Mouse (Mus musculus) liver, embryonic 14.5 days (tissue): ENCODE measurements at regions not wholly inside any gene's neighbourhood (a gene's known extent, or its start where the extent isn't known, plus 50 kb on each side); places are given as distances from the start of the nearest gene placed in this dataset.

Experiments
- ATAC-seq: fragments of 200-750 bp; cut with Nextera tagmentation; 2 replicates; pipeline ENCODE4 v1.8.0; 2017; ENCODE audit warnings: moderate number of reproducible peaks, mild to moderate bottlenecking, moderate library complexity; ENCODE audit not compliant: insufficient read depth
- DNase-seq, 3 experiments: peaks; one replicate each; pipeline ENCODE4 v3.0.0-alpha.2; 2012 to 2013; ENCODE audit warnings: low read depth in 3 of 3, low spot score in 3 of 3
- H3K27ac ChIP-seq: fragments of 300-500 bp; sonication (generic); 2 replicates; pipeline ENCODE4 v1.5.1; 2014; ENCODE audit warnings: moderate library complexity, mild to moderate bottlenecking, control low read depth, inconsistent platforms
- H3K27me3 ChIP-seq: fragments of 300-500 bp; sonication (generic); 2 replicates; pipeline ENCODE4 v1.6.1; 2014; ENCODE audit warnings: mild to moderate bottlenecking, low read length, moderate library complexity; ENCODE audit not compliant: control insufficient read depth, insufficient read depth
- H3K36me3 ChIP-seq: fragments of 300-500 bp; sonication (generic); replicated peaks from 2 replicates; pipeline ENCODE4 v1.6.1; 2014; ENCODE audit warnings: low read depth; ENCODE audit not compliant: control insufficient read depth, insufficient read depth
- H3K4me1 ChIP-seq, 2 experiments: fragments of 200-500 bp in 1 of 2; fragments of 300-500 bp in 1 of 2; sonication (generic) in 1 of 2; replicated peaks; 2 replicates each; pipeline ENCODE4 v1.6.1; 2012 to 2014; ENCODE audit warnings: antibody characterized with exemption in 1 of 2, inconsistent platforms in 1 of 2, low read length in 1 of 2; ENCODE audit not compliant: control insufficient read depth in 2 of 2, insufficient read depth in 2 of 2
- H3K4me2 ChIP-seq: fragments of 300-500 bp; sonication (generic); 2 replicates; pipeline ENCODE4 v1.6.1; 2014; ENCODE audit warnings: low read depth, mild to moderate bottlenecking, control low read depth, moderate library complexity
- H3K4me3 ChIP-seq, 2 experiments: fragments of 200-500 bp in 1 of 2; fragments of 300-500 bp in 1 of 2; sonication (generic) in 1 of 2; 2 replicates each; pipeline ENCODE4 v1.5.1; 2012 to 2014; ENCODE audit warnings: low read depth in 2 of 2, low read length in 2 of 2, mild to moderate bottlenecking in 2 of 2, control low read depth in 1 of 2, inconsistent platforms in 1 of 2, moderate library complexity in 1 of 2; ENCODE audit not compliant: insufficient read depth in 1 of 2
- H3K9ac ChIP-seq: fragments of 300-500 bp; sonication (generic); replicated peaks from 2 replicates; pipeline ENCODE4 v1.6.1; 2014; ENCODE audit warnings: mild to moderate bottlenecking, control low read depth, moderate library complexity
- H3K9me3 ChIP-seq: fragments of 300-500 bp; sonication (generic); 2 replicates; pipeline ENCODE4 v1.6.1; 2016; ENCODE audit warnings: low read length, mixed read lengths; ENCODE audit not compliant: control insufficient read depth
- CTCF ChIP-seq: IDR thresholded peaks from 2 replicates; pipeline ENCODE4 v1.5.1; 2016; ENCODE audit warnings: antibody characterized with exemption, low read depth, control low read depth
- EP300 ChIP-seq: IDR thresholded peaks from 2 replicates; pipeline ENCODE4 v1.6.1; 2016; ENCODE audit warnings: antibody characterized with exemption, low read depth
- WGBS: fragments of 180-500 bp; shearing (Covaris S2); extraction: QIAGEN DNeasy Blood & Tissue Kit; methylation state at CpG from one replicate; pipeline ENCODE4 v1.1.7; 2014; ENCODE audit not compliant: insufficient replicate concordance; 5-methylcytosine and 5-hydroxymethylcytosine counted together

- 81% methylated on average over 9 of the region's 9 CpGs for WGBS
- DNase-seq (no peak), ATAC-seq (no peak)
- Histone ChIP-seq H3K36me3 (no peaks in the 10 kb centered on the region), H3K4me1 (no peaks in the 10 kb centered on the region), H3K4me2 (no peak overlapping the region), H3K9ac (no peak overlapping the region), H3K27ac (no peak overlapping the region), H3K9me3 (no peaks in the 10 kb centered on the region), H3K27me3 (no peaks in the 10 kb centered on the region), H3K4me3 (no peak overlapping the region)
- no peak for TF ChIP-seq EP300
- no peak for TF ChIP-seq CTCF
Measured at GRCm38 (mm10) chr10:98793926-98794536, 120.2 kb upstream of the Atp2b1 start.

GRCm38 (mm10) chr10:98796016-98796415 is 118.2 kb upstream of the Atp2b1 start:
- Histone ChIP-seq H3K9me3 (no peaks in the 10 kb centered on the region), H3K4me3 (no peak overlapping the region), H3K4me1 (no peaks in the 10 kb centered on the region), H3K36me3 (no peaks in the 10 kb centered on the region), H3K27ac (no peak overlapping the region), H3K27me3 (no peaks in the 10 kb centered on the region), H3K9ac (no peak overlapping the region), H3K4me2 (no peak overlapping the region)
- DNase-seq (no peak), ATAC-seq (no peak)
- 63% methylated on average over 3 of the region's 3 CpGs for WGBS
- TF ChIP-seq EP300: no peak
- no peak for TF ChIP-seq CTCF

- H3K27me3 ChIP-seq: no peaks in the 10 kb centered on the region
- TF ChIP-seq EP300: no peak
- no peak for TF ChIP-seq CTCF
- ATAC-seq (no peak), DNase-seq (no peak)
- H3K4me2 ChIP-seq: no peak overlapping the region
- no peaks in the 10 kb centered on the region for H3K9me3 ChIP-seq
- H3K4me3 ChIP-seq: no peak overlapping the region
- WGBS: 54% methylated on average over 6 of the region's 6 CpGs
- no peak overlapping the region for H3K9ac ChIP-seq
- no peak overlapping the region for H3K27ac ChIP-seq
- H3K4me1 ChIP-seq: no peaks in the 10 kb centered on the region
- no peaks in the 10 kb centered on the region for H3K36me3 ChIP-seq
Measured at GRCm38 (mm10) chr10:98798634-98799415, 115.4 kb upstream of the Atp2b1 start.

- Histone ChIP-seq H3K4me2 (no peak overlapping the region), H3K4me3 (no peak overlapping the region), H3K36me3 (no peaks in the 10 kb centered on the region), H3K4me1 (no peaks in the 10 kb centered on the region), H3K9ac (no peak overlapping the region), H3K9me3 (no peaks in the 10 kb centered on the region), H3K27ac (no peak overlapping the region), H3K27me3 (no peaks in the 10 kb centered on the region)
- 79% methylated on average over 3 of the region's 3 CpGs for WGBS
- TF ChIP-seq CTCF: no peak
- TF ChIP-seq EP300: no peak
- ATAC-seq: no peak
- DNase-seq: no peak
Measured at GRCm38 (mm10) chr10:98799830-98800229, 114.4 kb upstream of the Atp2b1 start.

GRCm38 (mm10) chr10:98800949-98801348 is 113.3 kb upstream of the Atp2b1 start:
- 58% methylated on average over 8 of the region's 8 CpGs for WGBS
- Histone ChIP-seq H3K4me2 (no peak overlapping the region), H3K4me1 (no peaks in the 10 kb centered on the region), H3K27ac (no peak overlapping the region), H3K4me3 (no peak overlapping the region), H3K36me3 (no peaks in the 10 kb centered on the region), H3K9me3 (no peaks in the 10 kb centered on the region), H3K27me3 (no peaks in the 10 kb centered on the region), H3K9ac (no peak overlapping the region)
- no peak for TF ChIP-seq EP300
- TF ChIP-seq CTCF: no peak
- ATAC-seq: no peak
- no peak for DNase-seq
